Mouse (Mus musculus) gastrocnemius, postnatal 10 days (tissue): Measurements from ENCODE around the gene Ghdc. TPM values are rescaled to one million over a fixed set of nuclear protein-coding genes. Genes with fewer than 3 reads are reported as not detected.

Experiments
- DNase-seq: peaks from one replicate; pipeline ENCODE4 v3.0.0; 2021; ENCODE audit warnings: mixed read lengths
- total RNA-seq, 2 experiments: library from RNA; stranded (reverse); gene quantifications; 2 replicates each; pipeline ENCODE4 v1.2.3; 2021

Gene Ghdc
- total RNA-seq, 2 experiments from 2014 or later = 7.7 to 8.4 TPM

DNA sequence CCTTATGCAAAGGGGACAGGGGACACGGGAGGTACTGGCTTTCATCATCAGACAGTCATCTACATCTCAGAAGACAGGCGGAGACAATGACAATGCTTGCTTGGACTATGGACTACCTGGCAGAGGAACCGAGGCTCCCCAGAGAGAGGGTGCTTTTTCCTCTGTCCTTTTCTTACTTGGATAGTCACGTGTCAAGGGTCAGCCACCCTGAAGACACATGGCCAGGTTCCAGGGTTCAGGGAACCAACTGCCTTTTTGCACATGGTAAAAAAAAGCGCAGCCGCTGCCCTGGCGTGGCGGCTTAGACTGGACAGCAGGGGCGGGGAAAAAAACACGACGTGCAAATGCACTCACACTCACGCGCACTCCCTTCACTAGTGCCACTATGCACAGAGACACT is 11.8 kb upstream of the Ghdc start:
- DNase-seq = no peak

DNA sequence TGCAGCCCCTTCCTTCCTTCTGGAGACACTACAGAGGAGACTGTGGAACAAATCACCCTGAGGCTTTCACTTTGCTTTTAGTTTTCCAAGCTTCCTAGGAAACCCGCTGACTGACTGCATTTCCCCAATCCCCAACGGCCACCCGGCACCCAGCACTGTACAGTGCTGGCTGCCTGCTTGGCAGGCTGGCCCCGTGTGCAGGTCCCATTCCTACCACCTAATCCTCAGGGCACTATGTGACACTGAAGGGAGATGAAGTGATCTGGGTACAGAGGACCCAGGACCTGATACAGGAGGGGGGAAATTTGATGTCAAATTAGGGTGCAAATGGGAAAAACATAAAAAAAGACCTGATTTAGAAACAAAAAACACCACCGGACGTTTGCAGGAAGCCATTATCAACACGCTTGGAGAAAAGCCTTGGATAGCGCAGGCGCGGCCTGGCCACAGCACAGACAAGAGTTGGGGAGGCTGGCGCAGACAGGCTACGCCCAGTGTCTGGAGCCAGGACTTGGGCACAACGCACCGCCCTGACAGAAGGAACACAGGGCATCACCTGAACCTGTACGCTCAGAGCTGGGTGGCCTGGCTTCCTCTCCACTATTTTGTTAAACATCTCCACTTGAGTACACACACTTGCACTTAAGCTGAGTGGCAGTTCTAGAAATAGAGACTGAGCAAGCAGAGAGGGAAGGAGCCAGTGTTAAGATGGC is 11.2 kb upstream of the Ghdc start:
- no peak for DNase-seq

DNA sequence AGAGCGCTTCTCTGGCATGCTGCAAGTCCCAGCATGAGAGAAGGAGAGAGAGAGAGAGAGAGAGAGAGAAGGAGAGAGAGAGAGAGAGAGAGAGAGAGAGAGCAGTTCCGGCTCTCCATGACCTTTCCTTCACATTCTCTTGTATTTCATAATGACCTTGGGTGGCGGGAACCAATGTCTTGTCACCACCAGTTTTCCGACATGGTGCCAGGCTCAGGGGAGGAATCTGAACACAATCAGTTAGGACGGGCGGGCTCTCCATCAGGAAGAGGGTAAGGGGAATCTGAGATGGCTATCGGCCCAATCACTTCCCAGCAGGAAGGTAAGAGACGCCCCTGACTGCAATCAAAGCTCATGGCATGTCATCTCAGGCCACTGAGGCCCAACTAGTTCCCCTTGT is 9.5 kb upstream of the Ghdc start:
- no peak for DNase-seq

DNA sequence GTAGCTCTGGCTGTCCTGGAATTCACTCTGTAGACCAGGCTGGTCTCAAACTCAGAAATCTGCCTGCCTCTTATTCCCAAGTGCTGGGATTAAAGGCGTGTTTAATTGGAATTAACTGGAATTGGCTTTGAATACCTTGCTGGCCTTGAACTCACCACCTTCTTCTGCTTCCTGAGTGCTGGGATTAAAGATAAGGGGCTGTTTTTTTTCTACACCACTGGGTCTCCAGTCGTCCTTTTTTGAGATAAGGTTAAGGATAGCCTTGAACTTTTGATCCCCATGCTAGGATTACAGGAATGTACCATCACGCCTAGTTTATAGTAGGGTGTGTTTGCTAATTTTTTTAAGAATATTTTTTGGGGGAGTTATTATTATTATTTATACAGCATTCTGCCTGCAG is 7.3 kb upstream of the Ghdc start:
- no peak for DNase-seq

DNA sequence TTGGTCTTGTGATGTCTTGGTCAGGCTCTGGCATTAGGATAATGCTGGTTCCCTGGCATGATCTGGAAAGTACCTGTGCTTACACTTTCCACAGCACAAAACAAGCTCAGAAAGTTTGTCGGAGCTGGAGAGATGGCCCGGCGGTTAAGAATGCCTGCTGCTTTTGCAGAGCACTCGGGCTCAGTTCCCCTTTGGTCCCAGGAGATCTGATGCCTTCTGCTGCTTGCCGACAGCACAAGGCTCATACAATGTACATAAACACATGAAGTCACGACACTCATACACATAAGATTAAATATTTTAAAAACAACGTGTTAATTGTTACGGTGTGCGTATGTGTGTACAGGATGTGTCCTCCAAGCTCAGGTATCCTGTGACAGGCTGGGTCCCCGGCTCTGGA is 5.2 kb upstream of the Ghdc start:
- no peak for DNase-seq

DNA sequence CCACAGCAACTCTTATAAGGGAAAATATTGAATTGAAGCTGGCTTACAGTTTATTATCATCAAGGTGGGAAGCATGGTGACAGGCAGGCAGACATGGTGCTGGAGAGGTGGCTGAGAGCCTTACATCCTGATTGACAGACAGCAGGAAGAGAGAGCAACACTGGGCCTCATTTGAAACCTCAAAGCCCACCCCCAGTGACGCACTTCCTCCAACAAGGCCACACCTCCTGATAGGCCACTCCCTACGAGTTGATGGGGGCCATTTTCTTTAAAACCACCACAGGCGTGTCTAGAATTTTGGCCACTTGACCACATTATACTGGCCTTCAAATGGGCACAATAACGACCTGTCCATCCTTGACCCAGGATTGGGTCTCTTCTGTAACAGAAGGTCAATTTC is 3.5 kb upstream of the Ghdc start:
- DNase-seq = no peak

DNA sequence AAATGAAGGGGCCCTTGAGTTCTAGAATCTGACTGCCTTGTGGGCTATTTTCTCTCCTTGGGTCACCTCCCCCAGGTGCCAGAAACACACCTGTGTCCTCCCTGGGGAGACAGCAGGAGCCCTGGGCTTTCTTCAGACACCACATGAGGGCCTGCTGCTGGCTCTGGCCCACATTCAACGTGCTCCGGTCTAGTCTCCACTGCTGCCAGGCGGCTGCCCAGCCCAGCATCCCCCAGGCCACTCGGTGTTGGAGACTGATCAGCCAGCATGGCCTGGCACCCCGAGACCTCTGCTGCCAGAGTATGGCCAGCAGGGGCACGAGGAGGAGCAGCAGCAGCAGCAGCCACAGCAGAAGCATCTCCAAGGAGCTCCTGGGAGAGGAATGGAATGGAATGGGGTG is 777 bp downstream of the Ghdc start:
- DNase-seq = no peak

DNA sequence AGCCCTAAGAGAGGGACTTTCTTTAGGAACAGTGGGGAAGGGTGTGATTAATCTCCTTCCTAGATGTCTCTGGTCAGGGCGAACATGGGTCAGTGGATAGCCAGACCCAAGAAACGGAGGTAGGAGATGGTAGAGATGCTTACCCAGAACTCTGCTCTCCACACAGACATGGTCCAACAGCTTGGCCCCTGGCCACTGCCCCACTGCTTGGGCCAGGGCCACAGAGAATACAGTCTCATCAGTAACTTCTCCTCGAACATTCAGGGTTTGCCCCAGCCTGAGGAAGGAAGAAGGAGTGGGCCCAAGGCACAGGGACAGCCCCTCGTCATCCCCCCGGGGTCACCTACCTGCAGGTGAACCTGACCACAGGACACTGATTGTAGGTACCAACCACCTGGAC is 2.9 kb downstream of the Ghdc start:
- no peak for DNase-seq

DNA sequence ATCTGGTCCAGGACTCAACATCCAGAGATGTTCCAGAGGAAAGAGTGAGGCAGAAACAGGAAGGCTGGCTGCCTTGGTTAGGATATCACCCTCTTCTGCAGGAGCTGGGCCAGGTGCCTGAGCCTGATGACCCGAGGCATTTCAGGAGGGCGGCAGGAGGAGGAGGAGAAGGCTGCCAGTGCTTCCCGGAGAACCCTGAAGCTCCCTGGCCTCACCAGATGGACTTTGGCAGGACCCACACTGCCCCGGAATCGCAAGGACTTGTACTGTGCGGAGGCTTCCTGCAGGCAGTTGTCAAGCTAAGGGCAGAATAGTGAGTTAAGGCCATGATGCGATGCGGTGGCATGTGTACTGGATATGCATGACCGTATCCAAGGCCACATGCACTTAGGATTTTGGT is 4.0 kb downstream of the Ghdc start:
- no peak for DNase-seq

DNA sequence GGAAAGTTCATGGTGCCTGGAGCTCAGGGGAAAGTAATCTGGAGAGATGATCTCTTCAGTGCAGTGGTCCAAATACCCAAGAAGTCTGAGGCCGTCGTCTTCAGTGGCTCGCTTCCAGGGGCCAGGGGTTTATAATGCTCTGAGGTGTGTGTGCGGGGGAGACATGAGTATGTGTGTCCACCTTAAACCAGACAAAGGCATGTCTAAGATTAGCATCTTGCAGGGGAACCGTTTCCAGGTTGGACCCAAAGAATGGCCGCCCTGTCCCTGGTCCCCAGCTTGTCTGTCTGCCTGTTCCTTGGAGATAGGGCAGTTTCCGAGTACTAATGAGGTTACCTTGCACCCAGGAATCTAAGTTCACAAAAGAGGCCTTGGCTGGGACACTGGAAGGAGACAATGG is 7.9 kb downstream of the Ghdc start, which contains the start of gene Hcrt:
Gene Hcrt, minus strand, starts transcription at position 101 of the 400 bp plus-strand sequence.
- no peak for DNase-seq

DNA sequence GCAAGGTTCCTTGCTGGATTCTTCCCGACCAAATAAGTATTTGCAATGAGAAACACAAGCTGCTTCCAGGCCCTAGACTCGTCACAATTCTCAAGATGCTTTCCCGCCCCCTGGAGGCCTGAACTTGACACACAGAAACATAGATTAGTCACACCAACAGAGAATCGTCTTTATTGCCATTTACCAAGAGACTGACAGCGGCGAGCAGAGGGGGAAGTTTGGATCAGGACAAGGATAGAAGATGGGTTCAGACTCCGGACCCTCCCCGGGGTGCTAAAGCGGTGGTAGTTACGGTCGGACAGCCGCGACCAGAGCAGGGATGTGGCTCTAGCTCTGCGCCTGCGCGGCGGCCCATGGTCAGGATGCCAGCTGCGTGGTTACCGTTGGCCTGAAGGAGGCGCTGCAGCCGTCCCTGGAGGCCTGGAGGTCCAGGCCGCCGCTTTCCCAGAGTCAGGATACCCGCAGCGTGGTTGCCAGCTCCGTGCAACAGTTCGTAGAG is 9.2 kb downstream of the Ghdc start:
- DNase-seq = peak; percentile 92

DNA sequence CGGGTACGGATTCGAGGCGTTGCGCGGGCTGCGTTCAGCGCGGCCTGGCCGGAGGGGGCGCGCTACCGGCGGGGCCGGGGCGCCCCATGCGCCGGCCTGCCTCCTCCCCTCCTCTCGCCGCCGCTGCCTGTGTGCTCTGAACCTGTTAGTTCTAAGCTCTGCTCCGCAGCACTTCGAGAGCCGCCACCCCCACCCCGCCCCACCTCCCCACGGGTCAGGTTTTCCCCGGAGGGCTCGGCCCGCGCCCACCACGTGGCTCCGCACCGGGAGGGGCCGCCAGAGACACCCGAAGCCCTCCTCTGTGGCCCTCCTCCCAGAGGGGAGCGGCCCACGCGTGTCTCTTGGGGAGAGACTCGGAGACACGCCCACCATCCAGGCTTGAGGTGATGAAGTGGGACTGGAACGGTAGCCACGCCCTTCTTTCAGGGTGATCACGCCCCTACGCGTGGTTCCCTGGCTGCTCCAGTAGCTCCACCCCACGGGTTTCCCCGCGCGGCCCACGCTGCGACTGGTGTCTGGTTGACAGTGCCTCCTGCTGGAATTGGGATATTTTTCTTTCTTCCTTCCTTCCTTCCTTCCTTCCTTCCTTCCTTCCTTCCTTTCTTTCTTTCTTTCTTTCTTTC is 11.0 kb downstream of the Ghdc start, which contains the start of gene Kcnh4:
Gene Kcnh4, minus strand, starts transcription at position 332 of the 623 bp plus-strand sequence.
- no peak for DNase-seq

DNA sequence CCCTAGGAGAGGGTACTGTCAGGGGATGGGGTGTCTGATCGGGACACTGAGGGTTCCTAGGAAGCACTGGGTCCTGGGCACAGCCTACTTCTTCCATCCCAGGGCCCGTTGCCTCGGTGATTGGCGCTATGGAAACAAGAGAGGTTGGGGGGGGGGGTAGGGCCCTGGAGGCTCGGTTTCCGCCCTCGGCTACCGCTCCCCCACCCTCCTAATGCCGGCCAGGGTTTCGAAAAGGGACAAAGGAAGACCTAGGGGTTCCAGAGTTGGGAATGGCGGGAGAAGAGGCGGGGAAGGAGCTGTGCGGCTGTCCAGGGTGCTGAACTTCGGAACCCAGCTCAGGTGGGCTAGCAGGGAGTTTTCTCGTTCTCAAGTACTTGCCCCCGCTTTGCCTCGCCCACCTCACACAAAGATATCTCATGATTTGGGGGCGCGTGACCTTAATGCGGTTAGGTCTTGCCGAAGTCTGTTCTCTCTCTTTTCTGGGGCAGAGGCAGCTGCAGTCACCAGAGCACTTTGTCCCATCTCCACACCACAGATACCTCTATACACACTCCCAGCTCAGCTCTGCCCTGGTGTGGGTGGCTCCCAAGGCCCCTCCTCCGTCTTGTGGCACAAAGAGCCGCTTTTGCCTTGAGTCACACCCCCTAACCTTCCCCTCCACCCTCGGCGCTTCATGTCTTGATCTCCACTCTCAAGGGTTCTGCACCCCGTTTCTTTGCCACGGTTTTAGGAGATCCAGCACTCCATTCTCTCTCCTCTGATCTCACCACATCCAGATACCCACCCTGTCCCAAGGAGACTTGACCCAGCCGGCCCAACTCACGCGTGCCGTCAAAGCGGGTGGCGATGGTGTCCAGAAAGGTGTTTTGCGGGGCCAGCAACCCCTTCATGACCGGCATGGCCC is 11.8 kb downstream of the Ghdc start:
- DNase-seq = peak; percentile 62

DNA sequence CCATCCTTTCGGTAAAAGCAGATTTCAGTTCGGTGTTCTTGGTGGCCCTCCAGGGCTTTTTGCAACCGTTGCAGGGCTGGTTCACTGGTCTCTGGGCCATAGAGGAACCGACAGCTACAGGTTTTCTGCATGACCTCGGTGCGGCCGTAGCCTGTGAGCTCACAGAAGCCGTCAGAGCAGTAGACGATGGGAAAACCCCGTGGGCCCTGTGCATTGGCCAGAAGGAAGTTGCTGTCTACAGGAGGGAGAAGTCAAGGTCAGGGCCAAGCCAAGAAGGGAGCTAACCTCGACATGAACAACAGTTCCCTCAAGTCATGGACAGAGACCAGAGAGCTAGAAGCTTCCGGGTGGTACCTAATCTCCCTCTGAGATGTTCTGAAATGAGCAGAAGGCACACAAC is 13.2 kb downstream of the Ghdc start:
- DNase-seq = no peak

DNA sequence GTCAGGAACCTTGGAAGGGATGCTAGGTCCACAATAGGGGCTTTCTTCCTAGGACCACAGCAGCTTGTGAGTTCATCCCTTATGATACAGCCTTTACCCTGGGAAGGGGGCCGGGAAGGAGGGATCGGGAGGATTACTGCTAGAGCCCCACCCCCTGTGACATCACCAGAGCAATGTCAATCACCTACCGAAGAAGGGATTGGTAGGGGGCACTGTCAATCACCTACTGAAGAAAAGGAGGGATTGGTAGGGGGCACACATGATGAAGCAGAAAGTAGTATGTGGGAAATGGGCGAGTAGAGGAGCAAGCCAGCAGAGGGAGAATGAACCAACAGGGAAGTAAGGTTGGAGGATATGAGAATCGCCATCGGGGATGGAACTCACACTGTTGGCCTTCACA is 14.3 kb downstream of the Ghdc start:
- no peak for DNase-seq

DNA sequence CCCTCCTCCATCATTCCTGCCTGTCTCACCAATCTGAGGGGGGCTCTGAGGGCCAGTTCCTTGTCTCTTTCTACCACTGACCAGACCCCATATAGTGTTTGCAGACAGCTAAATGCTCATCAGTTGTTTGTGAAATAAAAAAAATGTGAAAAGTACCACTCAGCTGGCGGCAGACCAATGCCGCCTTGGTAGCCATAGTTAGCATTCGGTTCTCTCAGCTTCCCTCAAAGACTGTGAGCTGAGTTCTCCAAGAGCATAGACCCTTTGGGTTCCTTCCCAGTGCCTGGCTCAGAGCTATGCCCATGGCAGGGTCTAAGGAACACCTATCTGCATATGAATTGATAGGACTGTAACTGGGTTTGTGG is 16.1 kb downstream of the Ghdc start:
- no peak for DNase-seq

DNA sequence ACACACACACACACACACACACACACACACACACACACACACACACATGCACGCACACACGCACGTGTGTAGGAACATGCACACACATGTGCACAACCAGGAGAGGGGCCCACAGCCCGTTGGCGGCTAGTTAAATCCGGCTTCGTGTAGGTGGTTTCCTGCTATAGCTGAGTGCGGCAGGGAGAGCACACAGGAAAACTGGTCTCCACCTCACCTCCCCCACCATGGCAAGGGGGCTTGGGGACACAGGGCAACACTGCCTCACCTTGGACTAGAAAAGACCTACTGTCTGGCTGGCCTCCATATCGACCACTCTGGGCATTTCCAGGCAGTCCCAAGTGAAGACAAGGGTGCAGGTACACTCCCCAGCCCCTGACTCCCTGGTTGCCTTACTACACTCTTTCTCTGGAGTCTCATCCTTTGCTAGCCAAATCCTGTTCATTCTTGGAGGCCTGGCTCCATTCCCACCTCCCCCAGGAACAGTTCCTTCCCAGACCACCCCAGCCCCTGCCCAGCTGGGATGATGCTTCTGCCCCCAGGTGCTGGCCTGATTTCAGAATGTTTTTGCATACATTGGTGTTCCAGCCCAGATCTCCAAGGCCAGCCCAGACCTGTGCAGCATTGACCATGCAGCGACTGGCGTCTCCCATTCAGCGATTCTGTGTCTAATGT is 16.6 kb downstream of the Ghdc start:
- no peak for DNase-seq

DNA sequence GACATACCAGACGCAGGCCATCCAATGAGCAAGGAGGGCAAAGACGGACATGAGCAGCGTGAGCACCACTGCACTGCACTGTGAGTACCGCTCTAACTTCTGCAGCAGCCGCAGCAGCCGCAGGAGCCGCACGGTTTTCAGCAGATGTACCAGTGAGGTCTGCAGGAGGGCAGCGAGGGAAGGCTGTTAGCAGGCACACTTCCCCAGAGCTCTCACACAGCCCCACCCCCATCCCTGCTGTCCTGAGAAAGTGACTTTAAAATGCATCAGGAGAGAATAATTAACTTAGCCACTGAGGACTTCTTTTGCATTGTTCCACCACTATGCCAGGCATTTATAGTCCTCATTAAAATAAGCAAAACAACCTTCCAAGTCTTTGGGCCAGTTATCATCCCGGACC is 18.5 kb downstream of the Ghdc start:
- DNase-seq = no peak

DNA sequence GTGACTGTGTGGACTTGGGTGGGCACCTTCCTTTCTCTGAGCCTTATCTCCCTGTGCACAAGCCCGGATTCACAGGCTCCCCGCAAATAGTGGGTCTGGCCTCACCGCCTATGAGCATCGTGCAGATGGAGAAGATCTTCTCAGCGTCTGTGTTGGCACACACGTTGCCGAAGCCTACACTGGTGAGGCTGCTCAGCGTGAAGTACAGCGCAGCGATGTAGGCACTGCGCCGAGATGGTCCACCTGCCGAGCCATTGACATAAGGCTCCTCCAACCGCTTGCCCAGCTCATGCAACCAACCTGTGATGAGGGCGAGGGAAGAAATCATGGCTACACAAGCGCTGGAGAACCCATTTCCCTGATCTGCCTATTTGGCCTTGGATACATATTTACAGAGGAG is 20.6 kb downstream of the Ghdc start:
- no peak for DNase-seq

DNA sequence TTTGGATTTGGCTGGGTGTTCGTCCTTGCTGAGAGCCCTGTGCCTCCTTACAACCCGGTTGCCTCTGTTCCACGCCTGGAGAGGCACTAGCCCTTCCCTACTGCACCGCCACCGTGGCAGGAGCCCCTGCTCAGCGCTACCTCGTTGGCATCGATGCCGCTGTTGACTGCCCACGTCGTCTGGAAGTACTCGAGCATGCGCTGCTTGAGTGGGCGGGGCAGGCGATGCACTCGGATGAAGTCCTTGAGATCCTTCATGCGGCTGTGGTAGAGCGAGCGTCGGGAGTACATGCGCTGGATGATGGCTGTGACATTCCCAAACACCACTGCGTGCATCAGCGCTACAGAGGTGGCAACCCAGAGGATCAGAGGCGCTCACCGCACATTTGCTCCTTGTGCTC is 21.3 kb downstream of the Ghdc start:
- DNase-seq = no peak

DNA sequence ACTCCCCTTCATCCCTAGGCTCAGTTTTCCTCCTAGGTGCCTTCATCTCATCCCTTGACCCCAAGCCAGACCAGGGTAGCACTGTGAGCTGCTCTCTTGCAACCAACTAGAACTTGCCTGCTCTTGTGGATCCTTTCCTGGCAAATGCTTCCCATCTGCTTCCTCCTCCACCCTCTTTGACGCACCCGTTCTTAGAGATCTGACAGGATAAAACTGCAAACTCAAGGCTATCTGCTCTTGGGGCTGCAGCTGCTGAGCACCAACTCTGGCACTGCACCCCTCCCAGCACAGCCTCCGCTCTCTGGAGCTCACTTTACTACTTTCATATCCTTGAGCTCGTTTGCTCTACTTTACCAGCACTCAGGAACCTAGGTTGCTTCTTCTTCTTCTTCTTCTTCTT is 22.1 kb downstream of the Ghdc start:
- no peak for DNase-seq

DNA sequence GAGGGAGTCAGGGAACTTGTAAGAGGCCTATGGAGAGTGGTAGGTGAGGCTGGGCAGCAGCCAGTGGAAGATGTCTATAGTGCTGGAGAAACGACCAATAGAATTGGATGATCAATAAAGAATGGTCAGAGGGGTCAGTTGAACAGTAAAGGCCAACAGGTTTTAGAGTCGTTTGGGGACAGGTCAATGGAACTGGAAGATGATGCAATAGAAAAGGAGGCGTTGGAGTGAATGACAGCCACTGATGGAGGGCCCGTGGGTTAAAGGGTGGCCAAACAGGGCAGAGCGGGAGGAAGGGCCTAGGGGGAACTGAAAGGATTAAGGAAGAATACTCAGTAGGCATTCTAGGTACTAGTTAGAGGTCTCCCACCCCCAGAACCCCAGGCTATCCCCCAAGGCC is 23.6 kb downstream of the Ghdc start:
- DNase-seq = no peak

DNA sequence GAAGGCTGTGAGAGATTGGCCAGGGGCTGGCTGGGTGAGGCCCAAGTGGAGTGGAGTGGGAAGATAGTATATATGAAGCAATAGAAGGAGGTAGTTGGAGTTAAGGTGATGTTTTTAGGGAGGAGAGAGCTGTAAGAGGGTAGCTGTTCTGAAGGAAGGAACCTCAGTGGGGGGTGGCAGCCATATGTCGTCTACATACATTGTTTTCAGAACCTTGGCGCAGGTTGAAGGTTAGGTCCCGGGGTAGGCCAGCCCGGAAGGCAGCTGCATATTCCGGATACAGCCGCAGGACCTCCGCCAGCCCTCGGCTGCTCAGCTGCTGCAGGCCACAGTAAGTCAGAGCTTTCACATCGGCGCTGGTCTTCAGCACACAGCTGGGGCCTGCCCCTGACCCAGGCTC is 24.2 kb downstream of the Ghdc start:
- no peak for DNase-seq
